Mouse (Mus musculus): ENCODE results near the gene Ccl3. TPM values are rescaled to one million over a fixed set of nuclear protein-coding genes. Genes with fewer than 3 reads are reported as not detected.

Ccl3 gene
- polyA plus RNA-seq, 2 experiments, result 1.1 to 1.2 TPM

GRCm38 (mm10) chr11:83646356-83647149 is 2.6 kb downstream of the Ccl3 start:
- DNase-seq (ENCODE audit: low read depth in 3 of 3, low spot score in 3 of 3), result no peak
- H3K4me2 ChIP-seq (ENCODE audit: low read depth), result no peak overlapping the region
- WGBS (ENCODE audit: insufficient replicate concordance), result 84% methylated on average over 6 of the region's 6 CpGs
- H3K4me1 ChIP-seq (replicated peaks; ENCODE audit: control insufficient read depth in 2 of 2, insufficient read depth in 2 of 2, low read length in 1 of 2), result no peaks in the 10 kb centered on the region
- ATAC-seq (ENCODE audit: insufficient read depth), result no peak
- H3K27ac ChIP-seq, result no peak overlapping the region
- H3K27me3 ChIP-seq (ENCODE audit: control insufficient read depth, insufficient read depth, low read length), result no peaks in the 10 kb centered on the region
- TF ChIP-seq CTCF (IDR thresholded peaks at IDR 0.05; ENCODE audit: low read depth), result no peak
- TF ChIP-seq EP300 (IDR thresholded peaks at IDR 0.05; ENCODE audit: low read depth), result no peak
- no peak overlapping the region for H3K9ac ChIP-seq (replicated peaks)
- H3K36me3 ChIP-seq (replicated peaks; ENCODE audit: control insufficient read depth, insufficient read depth, low read depth), result no peaks in the 10 kb centered on the region
- no peaks in the 10 kb centered on the region for H3K9me3 ChIP-seq (ENCODE audit: control insufficient read depth, low read length)
- no peak overlapping the region for H3K4me3 ChIP-seq (ENCODE audit: insufficient read depth in 1 of 2, low read depth in 2 of 2, low read length in 2 of 2)

DNA sequence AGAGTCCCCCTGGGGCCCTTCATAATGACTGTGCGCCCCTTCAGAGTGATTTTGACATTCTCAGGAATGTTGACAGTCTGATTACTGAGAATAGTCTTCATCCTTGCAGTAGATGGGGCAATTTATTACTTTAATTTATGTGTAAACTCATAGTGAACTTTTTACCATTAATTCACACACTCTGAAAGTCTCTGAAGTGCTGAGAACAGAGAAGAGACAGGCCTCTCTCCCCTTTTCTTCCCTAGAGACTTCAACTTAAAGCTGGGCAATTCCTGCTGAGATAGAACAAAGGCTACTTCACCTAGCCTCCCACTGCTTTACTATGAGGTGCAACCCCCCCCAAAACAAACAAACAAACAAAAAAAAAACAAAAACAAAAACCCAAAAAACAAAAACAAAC is 3.6 kb downstream of the Ccl3 start, which contains the start of gene Rpl9-ps1:
Gene Rpl9-ps1 (minus strand): TSS at position 101 of the 400 bp plus-strand sequence.
- DNase-seq (ENCODE audit: low read depth in 3 of 3, low spot score in 3 of 3) (no peak), ATAC-seq (ENCODE audit: insufficient read depth) (no peak)
- Histone ChIP-seq H3K27me3 (ENCODE audit: control insufficient read depth, insufficient read depth, low read length) (no peaks in the 10 kb centered on the region), H3K9ac (replicated peaks) (no peak within 1 kb of the TSS), H3K36me3 (replicated peaks; ENCODE audit: control insufficient read depth, insufficient read depth, low read depth) (no peaks in the 10 kb centered on the region), H3K4me2 (ENCODE audit: low read depth) (no peak within 1 kb of the TSS), H3K4me1 (replicated peaks; ENCODE audit: control insufficient read depth in 2 of 2, insufficient read depth in 2 of 2, low read length in 1 of 2) (no peaks in the 10 kb centered on the region), H3K27ac (no peak within 1 kb of the TSS), H3K4me3 (ENCODE audit: insufficient read depth in 1 of 2, low read depth in 2 of 2, low read length in 2 of 2) (no peak within 1 kb of the TSS), H3K9me3 (ENCODE audit: control insufficient read depth, low read length) (no peaks in the 10 kb centered on the region)
- 59% methylated on average over 1 of the region's 1 CpGs for WGBS (ENCODE audit: insufficient replicate concordance)
- TF ChIP-seq CTCF (IDR thresholded peaks at IDR 0.05; ENCODE audit: low read depth) (no peak), EP300 (IDR thresholded peaks at IDR 0.05; ENCODE audit: low read depth) (no peak)

DNA sequence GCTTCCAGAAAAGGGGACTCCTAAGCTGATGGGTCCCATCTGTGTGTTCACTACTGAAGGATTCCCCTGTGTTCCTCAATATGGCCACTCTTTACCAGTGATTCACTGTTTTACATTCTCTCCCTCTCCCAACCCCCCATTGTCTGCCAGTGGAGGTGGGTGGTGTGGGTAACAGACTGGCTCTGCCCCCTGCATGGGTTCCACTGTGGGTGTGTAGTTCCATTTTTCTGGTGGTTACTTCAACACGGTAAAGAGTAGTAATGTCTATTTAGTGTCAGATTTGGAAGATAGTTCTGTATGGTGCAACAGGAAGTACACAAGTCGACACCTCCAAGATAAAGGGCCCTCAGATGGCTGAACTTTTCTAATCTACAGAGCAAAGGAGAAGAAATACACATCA is 7.9 kb downstream of the Ccl3 start:
- H3K9me3 ChIP-seq (ENCODE audit: control insufficient read depth, low read length), result no peaks in the 10 kb centered on the region
- TF ChIP-seq EP300 (IDR thresholded peaks at IDR 0.05; ENCODE audit: low read depth) (no peak), CTCF (IDR thresholded peaks at IDR 0.05; ENCODE audit: low read depth) (no peak)
- H3K4me2 ChIP-seq (ENCODE audit: low read depth), result no peak overlapping the region
- no peak for DNase-seq (ENCODE audit: low read depth in 3 of 3, low spot score in 3 of 3)
- no peak overlapping the region for H3K9ac ChIP-seq (replicated peaks)
- H3K4me3 ChIP-seq (ENCODE audit: insufficient read depth in 1 of 2, low read depth in 2 of 2, low read length in 2 of 2), result no peak overlapping the region
- 14% methylated on average over 2 of the region's 2 CpGs for WGBS (ENCODE audit: insufficient replicate concordance)
- no peaks in the 10 kb centered on the region for H3K27me3 ChIP-seq (ENCODE audit: control insufficient read depth, insufficient read depth, low read length)
- H3K36me3 ChIP-seq (replicated peaks; ENCODE audit: control insufficient read depth, insufficient read depth, low read depth), result no peaks in the 10 kb centered on the region
- no peaks in the 10 kb centered on the region for H3K4me1 ChIP-seq (replicated peaks; ENCODE audit: control insufficient read depth in 2 of 2, insufficient read depth in 2 of 2, low read length in 1 of 2)
- no peak for ATAC-seq (ENCODE audit: insufficient read depth)
- H3K27ac ChIP-seq, result no peak overlapping the region

GRCm38 (mm10) chr11:83640141-83640540 is 9.0 kb downstream of the Ccl3 start:
- Histone ChIP-seq H3K4me1 (replicated peaks; ENCODE audit: control insufficient read depth in 2 of 2, insufficient read depth in 2 of 2, low read length in 1 of 2) (no peaks in the 10 kb centered on the region), H3K27ac (no peak overlapping the region), H3K4me2 (ENCODE audit: low read depth) (no peak overlapping the region), H3K36me3 (replicated peaks; ENCODE audit: control insufficient read depth, insufficient read depth, low read depth) (no peaks in the 10 kb centered on the region), H3K9me3 (ENCODE audit: control insufficient read depth, low read length) (no peaks in the 10 kb centered on the region), H3K27me3 (ENCODE audit: control insufficient read depth, insufficient read depth, low read length) (no peaks in the 10 kb centered on the region), H3K4me3 (ENCODE audit: insufficient read depth in 1 of 2, low read depth in 2 of 2, low read length in 2 of 2) (no peak overlapping the region), H3K9ac (replicated peaks) (no peak overlapping the region)
- ATAC-seq (ENCODE audit: insufficient read depth) (no peak), DNase-seq (ENCODE audit: low read depth in 3 of 3, low spot score in 3 of 3) (peak in 2 of 3 experiments; percentile 17 to 24)
- TF ChIP-seq EP300 (IDR thresholded peaks at IDR 0.05; ENCODE audit: low read depth) (peak; percentile 21; the same call in 1 of the 2 replicates), CTCF (IDR thresholded peaks at IDR 0.05; ENCODE audit: low read depth) (no peak)
- 12% methylated on average over 5 of the region's 5 CpGs for WGBS (ENCODE audit: insufficient replicate concordance)

DNA sequence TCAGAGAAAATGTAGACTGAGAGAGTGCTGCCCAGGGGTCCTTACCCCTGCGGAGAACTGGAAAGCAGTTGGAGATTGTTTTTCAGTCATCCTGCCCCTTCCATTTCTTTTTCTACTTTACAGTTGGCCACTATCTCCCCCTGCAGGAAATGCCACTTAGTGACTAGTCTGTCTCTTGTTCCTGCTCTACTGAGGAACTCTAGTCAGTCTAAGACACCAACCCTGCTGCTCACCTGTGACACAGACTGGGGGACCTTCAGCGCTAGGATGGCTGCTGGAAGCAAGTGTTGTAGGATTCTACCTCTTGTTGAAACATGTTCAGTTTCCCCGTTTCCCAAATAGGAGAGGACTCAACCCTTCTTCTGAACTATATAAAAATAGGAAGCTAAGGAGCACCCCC is 9.6 kb downstream of the Ccl3 start:
- H3K36me3 ChIP-seq (replicated peaks; ENCODE audit: control insufficient read depth, insufficient read depth, low read depth), result no peaks in the 10 kb centered on the region
- no peaks in the 10 kb centered on the region for H3K27me3 ChIP-seq (ENCODE audit: control insufficient read depth, insufficient read depth, low read length)
- H3K4me3 ChIP-seq (ENCODE audit: insufficient read depth in 1 of 2, low read depth in 2 of 2, low read length in 2 of 2), result no peak overlapping the region
- H3K27ac ChIP-seq, result no peak overlapping the region
- WGBS (ENCODE audit: insufficient replicate concordance), result 28% methylated on average over 3 of the region's 3 CpGs
- TF ChIP-seq CTCF (IDR thresholded peaks at IDR 0.05; ENCODE audit: low read depth) (peak; percentile 25), EP300 (IDR thresholded peaks at IDR 0.05; ENCODE audit: low read depth) (no peak)
- no peak overlapping the region for H3K9ac ChIP-seq (replicated peaks)
- no peaks in the 10 kb centered on the region for H3K9me3 ChIP-seq (ENCODE audit: control insufficient read depth, low read length)
- ATAC-seq (ENCODE audit: insufficient read depth) (no peak), DNase-seq (ENCODE audit: low read depth in 3 of 3, low spot score in 3 of 3) (no peak)
- H3K4me2 ChIP-seq (ENCODE audit: low read depth), result no peak overlapping the region
- H3K4me1 ChIP-seq (replicated peaks; ENCODE audit: control insufficient read depth in 2 of 2, insufficient read depth in 2 of 2, low read length in 1 of 2), result no peaks in the 10 kb centered on the region

Measured in liver, embryonic 14.5 days (tissue).